Mouse (Mus musculus): ENCODE results near the gene Sp9. TPM values are rescaled to one million over a fixed set of nuclear protein-coding genes. Genes with fewer than 3 reads are reported as not detected.
A peak's percentile ranks its signal among the peaks of the same experiment; 100 is the strongest.

The Sp9 gene
- polyA plus RNA-seq, 1 experiment from 2014 or later = not detected

DNA sequence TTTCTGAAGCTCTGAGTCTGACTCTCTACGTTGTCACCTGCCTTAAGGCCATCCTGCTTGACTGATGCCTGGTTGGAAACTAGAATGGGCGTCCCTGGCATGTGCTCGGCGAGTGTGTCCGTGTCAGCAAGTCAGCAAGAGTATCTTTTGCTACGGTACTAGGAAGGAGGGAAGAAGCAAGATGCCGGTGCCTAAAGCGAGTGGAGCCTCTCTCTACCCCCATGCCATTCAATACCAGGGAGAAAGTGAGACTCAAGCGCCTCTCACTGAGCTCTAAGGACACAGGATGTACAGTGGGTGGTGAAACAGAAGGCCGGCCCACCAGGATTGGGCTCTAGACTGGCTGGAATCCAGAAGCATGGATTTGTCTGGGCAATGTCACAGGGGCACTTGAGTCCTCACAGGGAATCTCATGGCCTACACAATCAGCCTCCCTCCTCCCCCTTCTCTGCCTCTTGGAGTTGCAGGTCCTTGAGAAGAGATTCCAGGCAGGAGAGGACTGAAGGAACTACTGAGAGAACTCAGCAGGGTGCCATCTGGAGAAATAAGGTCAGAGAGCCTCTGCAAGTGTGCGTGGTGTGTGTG is 7.0 kb upstream of the Sp9 start:
- H3K9me3 ChIP-seq (ENCODE audit: low read depth, low read length) = no peaks in the 10 kb centered on the region
- no peaks in the 10 kb centered on the region for H3K36me3 ChIP-seq (ENCODE audit: insufficient read depth)
- TF ChIP-seq CTCF (IDR thresholded peaks at IDR 0.05; ENCODE audit: low read depth) = no peak
- H3K4me3 ChIP-seq (ENCODE audit: low read depth, low read length) = peak overlapping the region; percentile 43
- H3K4me1 ChIP-seq (ENCODE audit: insufficient read depth) = peaks cover 6% of the 10 kb centered on the region; the same call in 1 of the 2 replicates
- H3K9ac ChIP-seq = no peak overlapping the region
- WGBS = 8% methylated on average over 11 of the region's 11 CpGs
- ATAC-seq (ENCODE audit: insufficient read depth) (peak; percentile 10; the same call in 1 of the 2 replicates), DNase-seq (peak; percentile 14)
- H3K27me3 ChIP-seq (ENCODE audit: insufficient read depth, low read length) = peaks cover 69% of the 10 kb centered on the region
- H3K4me2 ChIP-seq = peak overlapping the region; percentile 89
- no peak overlapping the region for H3K27ac ChIP-seq (ENCODE audit: low read depth)

DNA sequence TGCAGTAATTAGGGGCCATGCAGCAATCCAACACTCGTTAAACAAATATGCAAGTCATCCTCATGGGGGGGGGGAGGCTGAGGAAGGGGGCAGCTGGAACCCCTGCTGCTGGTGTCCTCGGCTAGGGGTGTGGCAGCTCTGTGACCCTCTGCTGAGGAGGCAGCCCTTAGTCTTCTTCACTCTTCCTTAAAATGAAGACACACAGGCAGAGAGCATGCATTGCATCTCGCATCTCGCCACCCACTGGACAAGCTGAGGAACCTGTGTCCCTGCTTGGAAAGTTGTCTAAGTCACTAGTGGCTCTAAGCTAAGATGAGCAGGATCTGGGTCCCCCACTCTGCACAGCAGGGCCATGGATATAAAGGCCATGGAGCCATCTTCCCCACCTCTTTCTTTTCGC is 5.7 kb upstream of the Sp9 start:
- Histone ChIP-seq H3K27ac (ENCODE audit: low read depth) (no peak overlapping the region), H3K4me3 (ENCODE audit: low read depth, low read length) (no peak overlapping the region), H3K27me3 (ENCODE audit: insufficient read depth, low read length) (peaks cover 82% of the 10 kb centered on the region), H3K4me1 (ENCODE audit: insufficient read depth) (peaks cover 6% of the 10 kb centered on the region; the same call in 1 of the 2 replicates), H3K4me2 (no peak overlapping the region), H3K9me3 (ENCODE audit: low read depth, low read length) (no peaks in the 10 kb centered on the region), H3K9ac (no peak overlapping the region), H3K36me3 (ENCODE audit: insufficient read depth) (no peaks in the 10 kb centered on the region)
- TF ChIP-seq CTCF (IDR thresholded peaks at IDR 0.05; ENCODE audit: low read depth) = no peak
- DNase-seq (peak; percentile 25), ATAC-seq (ENCODE audit: insufficient read depth) (no peak)
- 6% methylated on average over 5 of the region's 5 CpGs for WGBS

DNA sequence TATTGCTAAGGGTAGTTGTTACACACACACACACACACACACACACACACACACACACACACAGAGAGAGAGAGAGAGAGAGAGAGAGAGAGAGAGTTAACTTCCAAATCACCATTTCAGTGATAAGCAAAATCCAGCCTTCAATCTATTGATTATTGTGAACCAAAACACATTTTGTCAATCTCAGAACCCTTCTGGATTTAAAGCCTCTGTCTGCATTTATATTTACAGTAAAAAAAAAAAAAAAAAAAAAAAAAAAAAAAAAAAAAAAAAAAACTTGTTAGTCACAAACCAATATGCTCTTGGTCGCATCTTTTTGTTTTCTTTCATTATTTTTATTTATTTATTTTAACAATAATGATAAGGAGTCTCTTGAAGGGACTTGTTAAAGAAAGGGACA is 5.1 kb upstream of the Sp9 start:
- DNase-seq = no peak
- no peaks in the 10 kb centered on the region for H3K9me3 ChIP-seq (ENCODE audit: low read depth, low read length)
- WGBS = 31% methylated on average over 1 of the region's 1 CpGs

DNA sequence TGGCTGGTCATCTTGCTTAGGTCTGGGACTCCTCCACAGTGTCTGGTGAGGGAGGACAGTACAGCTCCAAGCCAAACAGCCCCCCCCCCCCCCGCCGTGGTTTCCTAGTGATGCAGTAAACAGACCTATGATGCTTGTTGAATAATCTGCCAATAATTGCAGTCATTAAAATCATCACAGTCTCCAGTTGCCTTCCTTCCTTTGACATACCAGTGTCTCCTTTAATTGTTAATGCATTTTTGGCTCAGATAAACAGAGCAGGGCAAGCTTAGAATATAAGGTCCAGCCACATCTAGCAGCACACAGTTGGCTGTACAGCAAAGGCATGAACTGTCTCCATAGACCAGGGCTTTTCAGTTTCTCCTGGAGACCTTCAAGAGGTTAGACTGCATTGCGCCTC is 4.5 kb upstream of the Sp9 start:
- Histone ChIP-seq H3K4me1 (ENCODE audit: insufficient read depth) (peaks cover 6% of the 10 kb centered on the region; the same call in 1 of the 2 replicates), H3K4me3 (ENCODE audit: low read depth, low read length) (no peak overlapping the region), H3K27me3 (ENCODE audit: insufficient read depth, low read length) (peaks cover 94% of the 10 kb centered on the region), H3K36me3 (ENCODE audit: insufficient read depth) (no peaks in the 10 kb centered on the region), H3K9ac (no peak overlapping the region), H3K9me3 (ENCODE audit: low read depth, low read length) (no peaks in the 10 kb centered on the region), H3K27ac (ENCODE audit: low read depth) (no peak overlapping the region), H3K4me2 (no peak overlapping the region)
- ATAC-seq (ENCODE audit: insufficient read depth) (no peak), DNase-seq (no peak)
- WGBS = 17% methylated on average over 3 of the region's 3 CpGs
- TF ChIP-seq CTCF (IDR thresholded peaks at IDR 0.05; ENCODE audit: low read depth) = no peak

More for the DNA sequence above, 5.1 kb upstream of the Sp9 start:
- Histone ChIP-seq H3K27me3 (ENCODE audit: insufficient read depth, low read length) (peaks cover 88% of the 10 kb centered on the region), H3K9ac (no peak overlapping the region), H3K27ac (ENCODE audit: low read depth) (no peak overlapping the region), H3K4me3 (ENCODE audit: low read depth, low read length) (no peak overlapping the region), H3K4me2 (no peak overlapping the region), H3K36me3 (ENCODE audit: insufficient read depth) (no peaks in the 10 kb centered on the region), H3K4me1 (ENCODE audit: insufficient read depth) (peaks cover 6% of the 10 kb centered on the region; the same call in 1 of the 2 replicates)
- no peak for TF ChIP-seq CTCF (IDR thresholded peaks at IDR 0.05; ENCODE audit: low read depth)
- ATAC-seq (ENCODE audit: insufficient read depth) = no peak

DNA sequence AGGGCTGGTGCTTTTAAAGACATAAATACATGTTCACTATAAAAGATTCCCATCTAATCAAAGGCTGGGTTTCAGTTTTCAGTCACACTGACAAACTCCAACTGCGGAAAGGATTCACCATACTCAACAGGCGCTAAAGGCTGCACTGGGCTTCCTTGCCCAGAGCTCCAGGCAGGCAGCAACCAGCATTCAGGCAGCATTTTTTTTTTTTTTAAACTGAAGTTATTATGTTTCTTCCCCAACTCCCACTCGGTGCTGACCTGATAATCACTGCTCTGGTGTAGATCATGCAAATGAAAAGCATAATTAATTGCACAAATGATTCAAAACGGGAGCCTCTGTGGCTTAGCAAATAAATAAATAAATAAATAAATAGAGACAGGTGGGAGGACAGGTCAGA is 3.9 kb upstream of the Sp9 start:
- peaks cover 96% of the 10 kb centered on the region for H3K27me3 ChIP-seq (ENCODE audit: insufficient read depth, low read length)
- TF ChIP-seq CTCF (IDR thresholded peaks at IDR 0.05; ENCODE audit: low read depth) = no peak
- no peaks in the 10 kb centered on the region for H3K36me3 ChIP-seq (ENCODE audit: insufficient read depth)
- no peak overlapping the region for H3K27ac ChIP-seq (ENCODE audit: low read depth)
- H3K9me3 ChIP-seq (ENCODE audit: low read depth, low read length) = no peaks in the 10 kb centered on the region
- WGBS = 2% methylated on average over 4 of the region's 4 CpGs
- no peak overlapping the region for H3K9ac ChIP-seq
- no peak overlapping the region for H3K4me3 ChIP-seq (ENCODE audit: low read depth, low read length)
- H3K4me2 ChIP-seq = no peak overlapping the region
- ATAC-seq (ENCODE audit: insufficient read depth) = no peak
- no peak for DNase-seq
- peaks cover 6% of the 10 kb centered on the region; the same call in 1 of the 2 replicates for H3K4me1 ChIP-seq (ENCODE audit: insufficient read depth)

DNA sequence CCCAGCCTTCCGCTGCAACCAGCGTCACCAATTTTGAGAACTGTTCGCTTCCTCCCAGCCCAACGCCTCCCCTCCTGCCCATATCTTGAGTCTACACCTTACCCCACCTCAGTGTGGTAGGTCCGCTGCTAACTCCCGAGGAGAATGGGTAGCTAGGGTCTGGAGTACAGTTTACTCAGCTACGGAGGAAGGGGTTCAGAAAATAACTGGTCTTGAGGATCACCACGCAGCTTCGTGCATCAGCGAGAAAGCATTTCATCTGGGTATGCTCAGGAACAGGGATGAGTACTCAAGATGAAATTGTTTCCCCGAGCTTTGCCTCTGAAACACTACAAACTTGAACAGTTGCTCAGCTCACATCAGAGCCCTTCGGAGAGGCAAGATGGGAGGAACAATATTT is 3.4 kb upstream of the Sp9 start:
- H3K4me3 ChIP-seq (ENCODE audit: low read depth, low read length) = no peak overlapping the region
- DNase-seq (peak; percentile 33), ATAC-seq (ENCODE audit: insufficient read depth) (no peak)
- WGBS = 3% methylated on average over 12 of the region's 12 CpGs
- H3K27ac ChIP-seq (ENCODE audit: low read depth) = no peak overlapping the region
- peaks cover 96% of the 10 kb centered on the region for H3K27me3 ChIP-seq (ENCODE audit: insufficient read depth, low read length)
- no peak overlapping the region for H3K9ac ChIP-seq
- no peaks in the 10 kb centered on the region for H3K36me3 ChIP-seq (ENCODE audit: insufficient read depth)
- no peaks in the 10 kb centered on the region for H3K9me3 ChIP-seq (ENCODE audit: low read depth, low read length)
- peaks cover 10% of the 10 kb centered on the region; the same call in 1 of the 2 replicates for H3K4me1 ChIP-seq (ENCODE audit: insufficient read depth)
- TF ChIP-seq CTCF (IDR thresholded peaks at IDR 0.05; ENCODE audit: low read depth) = no peak
- H3K4me2 ChIP-seq = no peak overlapping the region

DNA sequence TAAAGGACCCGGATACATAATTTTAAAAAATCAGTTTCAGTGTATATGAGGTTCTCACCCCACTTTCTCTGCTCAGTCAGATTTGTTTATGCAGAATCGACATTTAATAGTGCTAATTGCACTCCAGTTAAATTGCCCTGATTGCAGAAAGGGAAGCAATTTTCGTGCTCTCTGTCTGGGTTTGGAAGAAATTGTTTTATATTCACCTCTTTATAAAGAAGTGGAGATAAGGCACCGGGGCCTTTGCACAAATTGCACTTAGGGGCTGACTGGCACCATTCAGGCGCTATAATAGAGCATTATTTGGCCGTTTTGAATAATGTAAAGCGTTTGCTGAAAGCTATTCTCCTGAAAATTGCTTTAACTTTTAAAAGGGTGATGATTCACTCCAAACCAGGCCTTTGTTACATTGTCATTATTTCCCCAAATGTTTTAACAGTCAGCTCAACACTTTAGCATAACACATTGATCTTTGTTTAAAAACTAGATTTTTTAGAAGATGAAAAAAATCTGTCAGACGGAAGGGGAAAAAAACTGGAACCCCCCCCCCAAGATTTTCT is 2.8 kb upstream of the Sp9 start:
- no peaks in the 10 kb centered on the region for H3K9me3 ChIP-seq (ENCODE audit: low read depth, low read length)
- peak; percentile 6 for DNase-seq
- 8% methylated on average over 8 of the region's 8 CpGs for WGBS
- no peak for TF ChIP-seq CTCF (IDR thresholded peaks at IDR 0.05; ENCODE audit: low read depth)
- no peak for ATAC-seq (ENCODE audit: insufficient read depth)
- H3K4me3 ChIP-seq (ENCODE audit: low read depth, low read length) = no peak overlapping the region
- H3K9ac ChIP-seq = no peak overlapping the region
- peaks cover 11% of the 10 kb centered on the region; the same call in 1 of the 2 replicates for H3K4me1 ChIP-seq (ENCODE audit: insufficient read depth)
- no peak overlapping the region for H3K4me2 ChIP-seq
- peaks cover 96% of the 10 kb centered on the region for H3K27me3 ChIP-seq (ENCODE audit: insufficient read depth, low read length)
- no peak overlapping the region for H3K27ac ChIP-seq (ENCODE audit: low read depth)
- H3K36me3 ChIP-seq (ENCODE audit: insufficient read depth) = no peaks in the 10 kb centered on the region

All from lung, embryonic 14.5 days (tissue).